Mouse (Mus musculus) cerebellum, adult 2 months (tissue): ENCODE measurements around the gene R3hdm2.

Experiments
- CTCF ChIP-seq: fragments of 200-500 bp; IDR thresholded peaks from 2 replicates; pipeline ENCODE4 v1.5.1; 2011; ENCODE audit warnings: low read depth, mild to moderate bottlenecking, control low read depth, low read length, moderate library complexity, borderline replicate concordance; ENCODE audit not compliant: insufficient read depth
- POLR2A ChIP-seq: fragments of 200-500 bp; IDR thresholded peaks from 2 replicates; pipeline ENCODE4 v1.6.1; 2011; ENCODE audit warnings: low read length, control low read depth, borderline replicate concordance; ENCODE audit not compliant: insufficient read depth

DNA sequence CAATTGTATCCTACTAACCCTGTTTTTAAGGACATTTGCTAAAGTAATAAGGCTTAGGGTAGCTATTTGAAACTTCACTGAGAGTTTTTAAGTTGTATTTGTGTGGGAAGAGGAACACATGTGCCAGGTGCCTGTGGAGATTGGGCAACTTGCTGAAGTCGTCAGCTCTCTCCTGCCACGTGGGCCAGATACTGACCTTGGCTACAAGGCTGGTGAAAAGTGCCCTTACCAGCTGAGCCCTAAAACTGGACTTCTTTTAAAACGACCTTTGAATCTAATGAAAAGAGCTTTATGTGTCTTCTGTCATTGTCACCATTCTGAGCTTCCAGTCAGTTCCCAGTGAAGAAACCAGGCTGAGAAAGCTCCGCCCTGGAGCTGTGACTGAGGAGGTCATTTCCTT is 27.3 kb downstream of the R3hdm2 start:
- TF ChIP-seq POLR2A (no peak), CTCF (no peak)
